Mouse (Mus musculus) C3H10T1/2 (cell line): ENCODE data around the gene Gli3. TPM values are rescaled to one million over a fixed set of nuclear protein-coding genes. Genes with fewer than 3 reads are reported as not detected.

Source experiments
- polyA plus RNA-seq, 2 experiments: library from polyadenylated mRNA; unstranded; fragments of >200 nt; fragmentation: generic; extraction: Trizol; gene quantifications; one replicate each; pipeline ENCODE4 v1.2.1; 2012; ENCODE audit warnings: missing spikeins in 2 of 2

Gli3 gene
- polyA plus RNA-seq = 1 to 10 TPM in 1 of 2 experiments, under 1 TPM in 1; 0.87 to 8.1 TPM

GRCm38 (mm10) chr13:15462830-15463491 lies at the start of gene Gli3:
Gene Gli3 (plus strand): TSS chr13:15463235.

